Mouse (Mus musculus): ENCODE data around the gene Cdc37. TPM values are rescaled to one million over a fixed set of nuclear protein-coding genes. Genes with fewer than 3 reads are reported as not detected.
A peak's percentile ranks its signal among the peaks of the same experiment; 100 is the strongest.

Cdc37 gene
- polyA plus RNA-seq, 1 experiment from 2014 or later, result 434 TPM

- 1% methylated on average over 81 of the region's 86 CpGs for WGBS
- Histone ChIP-seq H3K27ac (peak within 1 kb of the TSS; percentile 87), H3K4me3 (peak within 1 kb of the TSS; percentile 63), H3K27me3 (ENCODE audit: low read depth, poor library complexity, severe bottlenecking) (peaks cover 69% of the 10 kb centered on the region), H3K9me3 (replicated peaks) (no peaks in the 10 kb centered on the region), H3K36me3 (no peaks in the 10 kb centered on the region), H3K4me1 (peaks cover 67% of the 10 kb centered on the region)
- peak; percentile 66 for DNase-seq (ENCODE audit: low spot score)
Measured at GRCm38 (mm10) chr9:21165041-21165951, 15.5 kb upstream of the Cdc37 start, which contains the start of gene Pde4a. Pde4a (plus strand) TSS chr9:21165714.

- WGBS, result under 1% methylated on average over 26 of the region's 26 CpGs
- H3K4me3 ChIP-seq, result peak overlapping the region; percentile 34
- H3K27me3 ChIP-seq (ENCODE audit: low read depth, poor library complexity, severe bottlenecking), result peaks cover 70% of the 10 kb centered on the region
- peaks cover 65% of the 10 kb centered on the region for H3K4me1 ChIP-seq
- H3K27ac ChIP-seq, result no peak overlapping the region
- no peaks in the 10 kb centered on the region for H3K36me3 ChIP-seq
- DNase-seq (ENCODE audit: low spot score), result peak; percentile 57
- no peaks in the 10 kb centered on the region for H3K9me3 ChIP-seq (replicated peaks)
Measured at GRCm38 (mm10) chr9:21164072-21164471, 14.3 kb upstream of the Cdc37 start.

- peaks cover 58% of the 10 kb centered on the region for H3K4me1 ChIP-seq
- H3K4me3 ChIP-seq, result peak overlapping the region; percentile 34
- H3K27me3 ChIP-seq (ENCODE audit: low read depth, poor library complexity, severe bottlenecking), result peaks cover 70% of the 10 kb centered on the region
- no peak overlapping the region for H3K27ac ChIP-seq
- no peak for DNase-seq (ENCODE audit: low spot score)
- 33% methylated on average over 11 of the region's 11 CpGs for WGBS
- H3K9me3 ChIP-seq (replicated peaks), result no peaks in the 10 kb centered on the region
- H3K36me3 ChIP-seq, result no peaks in the 10 kb centered on the region
Measured at GRCm38 (mm10) chr9:21163086-21164050, 13.6 kb upstream of the Cdc37 start.

GRCm38 (mm10) chr9:21161209-21161909, 11.6 kb upstream of the Cdc37 start:
- under 1% methylated on average over 52 of the region's 52 CpGs for WGBS
- Histone ChIP-seq H3K27ac (peak overlapping the region; percentile 84), H3K27me3 (ENCODE audit: low read depth, poor library complexity, severe bottlenecking) (peaks cover 60% of the 10 kb centered on the region), H3K9me3 (replicated peaks) (no peaks in the 10 kb centered on the region), H3K36me3 (no peaks in the 10 kb centered on the region), H3K4me3 (peak overlapping the region; percentile 63), H3K4me1 (peaks cover 38% of the 10 kb centered on the region)
- peak; percentile 92 for DNase-seq (ENCODE audit: low spot score)

- H3K27me3 ChIP-seq (ENCODE audit: low read depth, poor library complexity, severe bottlenecking), result no peaks in the 10 kb centered on the region
- H3K9me3 ChIP-seq (replicated peaks), result no peaks in the 10 kb centered on the region
- H3K27ac ChIP-seq, result no peak overlapping the region
- DNase-seq (ENCODE audit: low spot score), result no peak
- no peak overlapping the region for H3K4me3 ChIP-seq
- peaks cover 26% of the 10 kb centered on the region for H3K4me1 ChIP-seq
- 91% methylated on average over 3 of the region's 3 CpGs for WGBS
- no peaks in the 10 kb centered on the region for H3K36me3 ChIP-seq
Measured at GRCm38 (mm10) chr9:21154787-21155186, 5.0 kb upstream of the Cdc37 start.

GRCm38 (mm10) chr9:21153833-21154232, 4.1 kb upstream of the Cdc37 start:
- peak overlapping the region; percentile 80 for H3K27ac ChIP-seq
- H3K4me1 ChIP-seq, result peaks cover 31% of the 10 kb centered on the region
- DNase-seq (ENCODE audit: low spot score), result peak; percentile 57
- no peaks in the 10 kb centered on the region for H3K36me3 ChIP-seq
- H3K9me3 ChIP-seq (replicated peaks), result no peaks in the 10 kb centered on the region
- no peaks in the 10 kb centered on the region for H3K27me3 ChIP-seq (ENCODE audit: low read depth, poor library complexity, severe bottlenecking)
- peak overlapping the region; percentile 51 for H3K4me3 ChIP-seq
- 10% methylated on average over 5 of the region's 5 CpGs for WGBS

GRCm38 (mm10) chr9:21153331-21153730, 3.5 kb upstream of the Cdc37 start:
- peak; percentile 50 for DNase-seq (ENCODE audit: low spot score)

GRCm38 (mm10) chr9:21152715-21153114, 2.9 kb upstream of the Cdc37 start:
- H3K27ac ChIP-seq, result no peak overlapping the region; the same call in 1 of the 2 replicates
- no peaks in the 10 kb centered on the region for H3K27me3 ChIP-seq (ENCODE audit: low read depth, poor library complexity, severe bottlenecking)
- no peaks in the 10 kb centered on the region for H3K9me3 ChIP-seq (replicated peaks)
- peaks cover 42% of the 10 kb centered on the region for H3K4me1 ChIP-seq
- 4% methylated on average over 11 of the region's 11 CpGs for WGBS
- DNase-seq (ENCODE audit: low spot score), result peak; percentile 71
- H3K36me3 ChIP-seq, result peaks cover 7% of the 10 kb centered on the region
- H3K4me3 ChIP-seq, result peak overlapping the region; percentile 51

More at GRCm38 (mm10) chr9:21153331-21153730, 3.5 kb upstream of the Cdc37 start:
- WGBS, result 8% methylated on average over 12 of the region's 12 CpGs
- H3K27me3 ChIP-seq (ENCODE audit: low read depth, poor library complexity, severe bottlenecking), result no peaks in the 10 kb centered on the region
- peak overlapping the region; percentile 80 for H3K27ac ChIP-seq
- H3K9me3 ChIP-seq (replicated peaks), result no peaks in the 10 kb centered on the region
- H3K4me1 ChIP-seq, result peaks cover 36% of the 10 kb centered on the region
- H3K4me3 ChIP-seq, result peak overlapping the region; percentile 51
- peaks cover 1% of the 10 kb centered on the region for H3K36me3 ChIP-seq

GRCm38 (mm10) chr9:21149077-21149653, 617 bp downstream of the Cdc37 start:
- H3K27ac ChIP-seq, result peak overlapping the region; percentile 92
- peaks cover 40% of the 10 kb centered on the region for H3K36me3 ChIP-seq
- H3K27me3 ChIP-seq (ENCODE audit: low read depth, poor library complexity, severe bottlenecking), result no peaks in the 10 kb centered on the region
- H3K4me1 ChIP-seq, result peaks cover 56% of the 10 kb centered on the region
- peak overlapping the region; percentile 88 for H3K4me3 ChIP-seq
- DNase-seq (ENCODE audit: low spot score), result no peak
- no peaks in the 10 kb centered on the region for H3K9me3 ChIP-seq (replicated peaks)
- 13% methylated on average over 8 of the region's 8 CpGs for WGBS

- Histone ChIP-seq H3K9me3 (replicated peaks) (no peaks in the 10 kb centered on the region), H3K27ac (no peak overlapping the region), H3K4me3 (peak overlapping the region; percentile 88), H3K4me1 (peaks cover 49% of the 10 kb centered on the region), H3K27me3 (ENCODE audit: low read depth, poor library complexity, severe bottlenecking) (no peaks in the 10 kb centered on the region), H3K36me3 (peaks cover 47% of the 10 kb centered on the region)
- no peak for DNase-seq (ENCODE audit: low spot score)
Measured at GRCm38 (mm10) chr9:21148427-21148826, 1.4 kb downstream of the Cdc37 start.

GRCm38 (mm10) chr9:21146722-21147121, 3.1 kb downstream of the Cdc37 start:
- Histone ChIP-seq H3K4me3 (peak overlapping the region; percentile 88), H3K27ac (peak overlapping the region; percentile 81), H3K4me1 (peaks cover 37% of the 10 kb centered on the region), H3K27me3 (ENCODE audit: low read depth, poor library complexity, severe bottlenecking) (no peaks in the 10 kb centered on the region), H3K36me3 (peaks cover 64% of the 10 kb centered on the region), H3K9me3 (replicated peaks) (no peaks in the 10 kb centered on the region)
- DNase-seq (ENCODE audit: low spot score), result peak; percentile 69
- 51% methylated on average over 10 of the region's 10 CpGs for WGBS

- no peak for DNase-seq (ENCODE audit: low spot score)
- no peak overlapping the region for H3K27ac ChIP-seq
- no peak overlapping the region for H3K4me3 ChIP-seq
- no peaks in the 10 kb centered on the region for H3K9me3 ChIP-seq (replicated peaks)
- peaks cover 37% of the 10 kb centered on the region for H3K4me1 ChIP-seq
- 97% methylated on average over 4 of the region's 4 CpGs for WGBS
- H3K36me3 ChIP-seq, result peaks cover 77% of the 10 kb centered on the region
- H3K27me3 ChIP-seq (ENCODE audit: low read depth, poor library complexity, severe bottlenecking), result no peaks in the 10 kb centered on the region
Measured at GRCm38 (mm10) chr9:21145431-21145830, 4.4 kb downstream of the Cdc37 start.
